Mouse (Mus musculus): ENCODE data around the gene Olfr766-ps1. TPM values are rescaled to one million over a fixed set of nuclear protein-coding genes. Genes with fewer than 3 reads are reported as not detected.
"Not testable (repeated sequence)": the region's sequence is repeated elsewhere in the genome, so short reads cannot be mapped to it uniquely, and the experiment has no call there.

The Olfr766-ps1 gene
- not detected in 2 replicates for polyA plus RNA-seq (2012; rRNA removed)

- H3K27me3 ChIP-seq (ENCODE audit: control insufficient read depth, insufficient read depth, low read length), result no peaks in the 10 kb centered on the region
- TF ChIP-seq CTCF (IDR thresholded peaks at IDR 0.05; ENCODE audit: control insufficient read depth, insufficient read depth, insufficient replicate concordance, low read depth, low read length), result no peak
These were observed at the start of gene Olfr766-ps1 for GRCm38 (mm10) chr10:129068877-129069276. Olfr766-ps1 (minus strand) TSS chr10:129068977.

DNA sequence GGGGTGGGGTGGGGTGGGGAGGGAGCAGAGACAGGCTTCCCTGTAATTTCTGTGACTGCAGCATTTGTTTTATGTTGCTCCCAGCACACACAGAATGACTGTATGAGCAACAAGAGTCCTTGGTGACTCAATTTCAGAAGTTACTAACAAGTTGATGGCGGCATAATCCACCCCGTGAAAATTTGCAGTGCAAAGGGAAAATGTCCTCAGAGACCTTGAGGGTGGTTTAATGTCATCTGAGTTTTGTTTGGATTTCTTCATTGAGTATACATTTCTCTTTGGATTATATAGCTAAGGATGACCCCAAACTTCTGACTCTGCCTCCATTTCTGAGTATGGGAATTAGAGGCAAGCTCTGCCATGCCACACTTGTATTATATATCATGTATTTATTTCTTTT is 49.0 kb upstream of the Olfr766-ps1 start, which contains the start of gene Olfr769:
TSS of gene Olfr769 (minus strand) at position 101 of the 400 bp plus-strand sequence.
- no peak within 1 kb of the TSS for H3K27ac ChIP-seq (ENCODE audit: control insufficient read depth, insufficient read depth, low read depth, low read length)
- no peaks in the 10 kb centered on the region for H3K36me3 ChIP-seq (ENCODE audit: control insufficient read depth, insufficient read depth, low read length)
- TF ChIP-seq POLR2A (IDR thresholded peaks at IDR 0.05; ENCODE audit: control insufficient read depth, low read depth, low read length) (no peak), CTCF (IDR thresholded peaks at IDR 0.05; ENCODE audit: control insufficient read depth, insufficient read depth, insufficient replicate concordance, low read depth, low read length) (no peak)
- no peaks in the 10 kb centered on the region for H3K4me1 ChIP-seq (ENCODE audit: control insufficient read depth, insufficient read depth, low read length)
- H3K4me3 ChIP-seq (ENCODE audit: control insufficient read depth, low read depth, low read length), result no peak within 1 kb of the TSS
- no peaks in the 10 kb centered on the region for H3K27me3 ChIP-seq (ENCODE audit: control insufficient read depth, insufficient read depth, low read length)

More at GRCm38 (mm10) chr10:129068877-129069276, at the start of gene Olfr766-ps1:
- H3K36me3 ChIP-seq (ENCODE audit: control insufficient read depth, insufficient read depth, low read length), result no peaks in the 10 kb centered on the region
- no peaks in the 10 kb centered on the region for H3K4me1 ChIP-seq (ENCODE audit: control insufficient read depth, insufficient read depth, low read length)
- H3K27ac ChIP-seq (ENCODE audit: control insufficient read depth, insufficient read depth, low read depth, low read length), result no peak within 1 kb of the TSS
- no peak within 1 kb of the TSS for H3K4me3 ChIP-seq (ENCODE audit: control insufficient read depth, low read depth, low read length)

GRCm38 (mm10) chr10:129115146-129115545 is 46.4 kb upstream of the Olfr766-ps1 start:
- TF ChIP-seq POLR2A (IDR thresholded peaks at IDR 0.05; ENCODE audit: control insufficient read depth, low read depth, low read length), result no peak

DNA sequence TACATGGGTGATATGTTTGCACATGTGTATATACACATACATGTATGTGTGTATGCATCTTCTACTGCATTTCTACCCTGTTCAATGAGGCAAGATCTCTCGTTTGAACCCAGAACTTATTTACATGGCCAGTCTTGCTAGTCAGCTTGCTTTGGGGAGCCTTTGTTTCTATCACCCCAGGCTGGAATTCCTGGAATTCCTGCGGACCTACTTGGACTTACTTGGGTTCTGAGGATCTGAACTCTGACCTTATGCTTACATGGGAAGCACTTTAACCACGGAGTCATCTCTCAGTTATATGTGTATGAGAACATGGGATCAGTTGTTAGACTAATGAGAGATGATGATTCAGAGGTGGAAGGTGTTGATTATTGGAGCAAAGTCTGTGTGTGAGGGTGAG is 32.5 kb upstream of the Olfr766-ps1 start:
- no peaks in the 10 kb centered on the region for H3K36me3 ChIP-seq (ENCODE audit: control insufficient read depth, insufficient read depth, low read length)
- no peaks in the 10 kb centered on the region for H3K4me1 ChIP-seq (ENCODE audit: control insufficient read depth, insufficient read depth, low read length)
- no peak for TF ChIP-seq CTCF (IDR thresholded peaks at IDR 0.05; ENCODE audit: control insufficient read depth, insufficient read depth, insufficient replicate concordance, low read depth, low read length)
- TF ChIP-seq POLR2A (IDR thresholded peaks at IDR 0.05; ENCODE audit: control insufficient read depth, low read depth, low read length), result no peak
- H3K27me3 ChIP-seq (ENCODE audit: control insufficient read depth, insufficient read depth, low read length), result no peaks in the 10 kb centered on the region
- no peak overlapping the region for H3K4me3 ChIP-seq (ENCODE audit: control insufficient read depth, low read depth, low read length)
- H3K27ac ChIP-seq (ENCODE audit: control insufficient read depth, insufficient read depth, low read depth, low read length), result no peak overlapping the region

More at GRCm38 (mm10) chr10:129115146-129115545, 46.4 kb upstream of the Olfr766-ps1 start:
- Histone ChIP-seq H3K27ac (ENCODE audit: control insufficient read depth, insufficient read depth, low read depth, low read length) (no peak overlapping the region), H3K36me3 (ENCODE audit: control insufficient read depth, insufficient read depth, low read length) (no peaks in the 10 kb centered on the region), H3K27me3 (ENCODE audit: control insufficient read depth, insufficient read depth, low read length) (no peaks in the 10 kb centered on the region), H3K4me1 (ENCODE audit: control insufficient read depth, insufficient read depth, low read length) (no peaks in the 10 kb centered on the region), H3K4me3 (ENCODE audit: control insufficient read depth, low read depth, low read length) (no peak overlapping the region)

- no peak within 1 kb of the TSS for H3K27ac ChIP-seq (ENCODE audit: control insufficient read depth, insufficient read depth, low read depth, low read length)
- TF ChIP-seq POLR2A (IDR thresholded peaks at IDR 0.05; ENCODE audit: control insufficient read depth, low read depth, low read length) (no peak), CTCF (IDR thresholded peaks at IDR 0.05; ENCODE audit: control insufficient read depth, insufficient read depth, insufficient replicate concordance, low read depth, low read length) (no peak)
- no peak within 1 kb of the TSS for H3K4me3 ChIP-seq (ENCODE audit: control insufficient read depth, low read depth, low read length)
- no peaks in the 10 kb centered on the region for H3K4me1 ChIP-seq (ENCODE audit: control insufficient read depth, insufficient read depth, low read length)
- no peaks in the 10 kb centered on the region for H3K36me3 ChIP-seq (ENCODE audit: control insufficient read depth, insufficient read depth, low read length)
- H3K27me3 ChIP-seq (ENCODE audit: control insufficient read depth, insufficient read depth, low read length), result no peaks in the 10 kb centered on the region
These were observed 30.5 kb upstream of the Olfr766-ps1 start, which contains the start of gene Olfr768 for GRCm38 (mm10) chr10:129099275-129099674. Olfr768 (minus strand) TSS chr10:129099375.

DNA sequence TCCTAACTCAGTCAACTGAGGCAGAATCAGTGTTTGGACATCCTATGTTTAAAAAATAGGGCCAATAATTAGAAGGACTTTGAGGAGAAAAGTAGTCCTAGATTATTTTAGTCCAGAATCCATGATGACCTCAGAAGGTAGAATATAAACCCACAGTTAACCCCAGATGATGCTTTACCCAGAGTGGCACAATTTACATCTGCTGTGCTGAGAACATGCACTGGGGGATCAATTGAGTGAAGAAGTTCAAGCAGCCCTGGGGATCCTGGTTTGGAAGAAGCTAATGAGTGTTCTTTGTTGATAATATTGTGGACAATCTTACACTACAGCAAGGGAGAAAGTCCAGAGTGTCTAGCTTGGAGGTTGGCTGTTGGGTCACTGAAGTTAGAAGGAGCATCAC is 14.0 kb upstream of the Olfr766-ps1 start, which contains the start of gene Olfr767:
TSS of gene Olfr767 (minus strand) at position 101 of the 400 bp plus-strand sequence.
- H3K4me3 ChIP-seq (ENCODE audit: control insufficient read depth, low read depth, low read length); H3K27ac ChIP-seq (ENCODE audit: control insufficient read depth, insufficient read depth, low read depth, low read length); H3K27me3 ChIP-seq (ENCODE audit: control insufficient read depth, insufficient read depth, low read length); H3K36me3 ChIP-seq (ENCODE audit: control insufficient read depth, insufficient read depth, low read length); H3K4me1 ChIP-seq (ENCODE audit: control insufficient read depth, insufficient read depth, low read length): not testable (repeated sequence)

DNA sequence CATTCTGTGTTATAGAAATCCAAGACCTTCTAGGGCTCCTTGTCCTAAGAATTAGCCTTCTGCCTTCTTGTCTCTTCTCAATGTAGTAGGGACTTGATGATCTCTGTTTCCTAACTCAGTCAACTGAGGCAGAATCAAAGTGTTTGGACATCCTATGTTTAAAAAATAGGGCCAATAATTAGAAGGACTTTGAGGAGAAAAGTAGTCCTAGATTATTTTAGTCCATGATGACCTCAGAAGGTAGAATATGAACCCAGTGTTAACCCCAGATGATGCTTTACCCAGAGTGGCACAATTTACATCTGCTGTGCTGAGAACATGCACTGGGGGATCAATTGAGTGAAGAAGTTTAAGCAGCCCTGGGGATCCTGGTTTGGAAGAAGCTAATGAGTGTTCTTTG is 18.9 kb downstream of the Olfr766-ps1 start, which contains the start of gene Olfr765:
TSS of gene Olfr765 (minus strand) at position 101 of the 400 bp plus-strand sequence.
- H3K27ac ChIP-seq (ENCODE audit: control insufficient read depth, insufficient read depth, low read depth, low read length); H3K4me1 ChIP-seq (ENCODE audit: control insufficient read depth, insufficient read depth, low read length); H3K36me3 ChIP-seq (ENCODE audit: control insufficient read depth, insufficient read depth, low read length); H3K27me3 ChIP-seq (ENCODE audit: control insufficient read depth, insufficient read depth, low read length); H3K4me3 ChIP-seq (ENCODE audit: control insufficient read depth, low read depth, low read length): not testable (repeated sequence)

- no peak for TF ChIP-seq CTCF (IDR thresholded peaks at IDR 0.05; ENCODE audit: control insufficient read depth, insufficient read depth, insufficient replicate concordance, low read depth, low read length)
- TF ChIP-seq POLR2A (IDR thresholded peaks at IDR 0.05; ENCODE audit: control insufficient read depth, low read depth, low read length), result no peak
These were observed 29.0 kb downstream of the Olfr766-ps1 start, which contains the start of gene Olfr764-ps1 for GRCm38 (mm10) chr10:129039796-129040195. Olfr764-ps1 (minus strand) TSS chr10:129039896.

More at GRCm38 (mm10) chr10:129039796-129040195, 29.0 kb downstream of the Olfr766-ps1 start, which contains the start of gene Olfr764-ps1:
- Histone ChIP-seq H3K36me3 (ENCODE audit: control insufficient read depth, insufficient read depth, low read length) (no peaks in the 10 kb centered on the region), H3K4me3 (ENCODE audit: control insufficient read depth, low read depth, low read length) (no peak within 1 kb of the TSS), H3K27ac (ENCODE audit: control insufficient read depth, insufficient read depth, low read depth, low read length) (no peak within 1 kb of the TSS), H3K27me3 (ENCODE audit: control insufficient read depth, insufficient read depth, low read length) (no peaks in the 10 kb centered on the region), H3K4me1 (ENCODE audit: control insufficient read depth, insufficient read depth, low read length) (no peaks in the 10 kb centered on the region)
